Comparison of ENCODE assay signal across 12 mouse cellular contexts in genomic region chr17:29441562-29441961, GRCm38 (mm10). TPM values are rescaled to one million over a fixed set of nuclear protein-coding genes. Genes with fewer than 3 reads are reported as not detected.
DNase-seq lines count a peak whose midpoint lies in the region; ATAC-seq and TF ChIP-seq lines count a peak whose summit lies in the region.
"Had no signal": no experiment of that assay in that cellular context is flagged by ENCODE, and none has a peak within 500 bp of the region (broad histone marks: within the 10 kb centered on the region; RNA-seq: fewer than 3 reads in every experiment).

No protein-coding gene starts in this region.

- H3K27me3 ChIP-seq in heart, postnatal 0 days (ENCODE audit: control insufficient read depth, insufficient read depth, low read length) = no peaks in the 10 kb centered on the region
- H3K27me3 ChIP-seq in ES-Bruce4 (ENCODE audit: control insufficient read depth, insufficient read depth, low read length, poor library complexity, severe bottlenecking) (no peaks in the 10 kb centered on the region), MEL (ENCODE audit: control insufficient read depth in 1 of 2, insufficient read depth in 2 of 2, low read length in 2 of 2) (no peaks in the 10 kb centered on the region)
- no peaks in the 10 kb centered on the region for H3K27me3 ChIP-seq in liver, embryonic 13.5 days

- H3K4me1 ChIP-seq in heart, postnatal 0 days (ENCODE audit: control insufficient read depth, insufficient read depth) = peaks cover 34% of the 10 kb centered on the region
- H3K4me1 ChIP-seq in ES-Bruce4 (ENCODE audit: control insufficient read depth, insufficient read depth, low read length) = peaks cover 5% of the 10 kb centered on the region
- H3K4me1 ChIP-seq in MEL (ENCODE audit: control insufficient read depth in 1 of 2, insufficient read depth in 2 of 2, low read length in 2 of 2) = peaks cover 20 to 75% of the 10 kb centered on the region in 2 experiments
- H3K4me1 ChIP-seq in liver, embryonic 13.5 days (replicated peaks) = peaks cover 98% of the 10 kb centered on the region

- WGBS in heart, postnatal 0 days = 73% methylated on average over 4 of the region's 4 CpGs
- 44% methylated on average over 4 of the region's 4 CpGs for WGBS in liver, embryonic 13.5 days (ENCODE audit: insufficient replicate concordance)

- no peaks in the 10 kb centered on the region for H3K36me3 ChIP-seq in heart, postnatal 0 days (replicated peaks; ENCODE audit: control insufficient read depth, insufficient read depth, low read length)
- H3K36me3 ChIP-seq in ES-Bruce4 (ENCODE audit: control insufficient read depth, insufficient read depth, low read length, poor library complexity, severe bottlenecking) (no peaks in the 10 kb centered on the region), MEL (ENCODE audit: control insufficient read depth in 1 of 2, insufficient read depth in 2 of 2, low read length in 2 of 2) (peaks cover 0 to 59% of the 10 kb centered on the region in 2 experiments; a peak in 2 of 4 replicates)
- H3K36me3 ChIP-seq in liver, embryonic 13.5 days = no peaks in the 10 kb centered on the region

- no peak for TF ChIP-seq CTCF in heart, postnatal 0 days (IDR thresholded peaks at IDR 0.05; ENCODE audit: low read depth)
- TF ChIP-seq CTCF in ES-Bruce4 (IDR thresholded peaks at IDR 0.05; ENCODE audit: low read depth, low read length) (no peak), MEL (IDR thresholded peaks at IDR 0.05 in 2 of 3, conservative IDR thresholded peaks at IDR 0.05 in 1 of 3; ENCODE audit: control insufficient read depth in 1 of 3, insufficient read depth in 1 of 3, low read depth in 2 of 3, low read length in 3 of 3, poor library complexity in 1 of 3, severe bottlenecking in 1 of 3) (no peak)

- ATAC-seq in heart, postnatal 0 days (ENCODE audit: insufficient read depth, low read depth) = no peak
- ATAC-seq in liver, embryonic 13.5 days (ENCODE audit: low read depth) = no peak

- no peak for TF ChIP-seq EP300 in heart, postnatal 0 days (IDR thresholded peaks at IDR 0.05; ENCODE audit: low read depth)
- TF ChIP-seq EP300 in ES-Bruce4 (IDR thresholded peaks at IDR 0.05; ENCODE audit: insufficient read depth, low read depth, low read length) (no peak), MEL (IDR thresholded peaks at IDR 0.05; ENCODE audit: low read depth in 1 of 2, low read length in 2 of 2) (peak; percentile 86 to 90)

- TF ChIP-seq POLR2A in ES-Bruce4 (IDR thresholded peaks at IDR 0.05; ENCODE audit: insufficient read depth, low read length) = no peak
- TF ChIP-seq POLR2A in MEL (IDR thresholded peaks at IDR 0.05; ENCODE audit: control insufficient read depth in 1 of 2, insufficient read depth in 1 of 2, low read depth in 1 of 2, low read length in 2 of 2, poor library complexity in 1 of 2) = no peak

- peak overlapping the region; percentile 60; the same call in 1 of the 2 replicates for H3K27ac ChIP-seq in heart, postnatal 0 days (ENCODE audit: low read depth)
- H3K27ac ChIP-seq in ES-Bruce4 (ENCODE audit: insufficient read depth, low read length) = 0 out of 2 replicates have a peak overlapping the region, but pooled peaks have one; percentile 6
- H3K27ac ChIP-seq in MEL (ENCODE audit: control insufficient read depth, low read depth, low read length) = peak overlapping the region; percentile 43
- peak overlapping the region; percentile 99 for H3K27ac ChIP-seq in liver, embryonic 13.5 days

- no peaks in the 10 kb centered on the region for H3K79me2 ChIP-seq in MEL (ENCODE audit: control insufficient read depth, insufficient read depth, low read length, poor library complexity)

- H3K9ac ChIP-seq in heart, postnatal 0 days (replicated peaks; ENCODE audit: low read depth, low read length) = no peak overlapping the region
- H3K9ac ChIP-seq in ES-Bruce4 (ENCODE audit: low read depth, poor library complexity, severe bottlenecking) (no peak overlapping the region), MEL (ENCODE audit: control insufficient read depth, low read depth, low read length, poor library complexity, severe bottlenecking) (no peak overlapping the region; the same call in 1 of the 2 replicates)
- H3K9ac ChIP-seq in liver, embryonic 13.5 days = peak overlapping the region; percentile 70

- H3K4me2 ChIP-seq in heart, postnatal 0 days (ENCODE audit: low read depth, low read length) = no peak overlapping the region
- H3K4me2 ChIP-seq in liver, embryonic 13.5 days = peak overlapping the region; percentile 43; the same call in 1 of the 2 replicates

- no peak for DNase-seq in heart, postnatal 0 days (ENCODE audit: low spot score)
- DNase-seq in heart, adult 8-10 months (ENCODE audit: low spot score) = no peak
- DNase-seq in MEL (ENCODE audit: low read depth, low spot score) = peak; percentile 59
- DNase-seq in liver, embryonic 13.5 days = no peak
- DNase-seq in Muller cell, postnatal 12 days (ENCODE audit: inconsistent ontology term) = no peak
- no peak for DNase-seq in thymus, postnatal 14 days
- no peak for DNase-seq in cerebellum, adult 9-10 months
- DNase-seq: adrenal gland, adult 8-10 months; cerebellum, postnatal 14 days; kidney, postnatal 14 days; midbrain, embryonic 14.5 days had no signal

- H3K9me3 ChIP-seq in heart, postnatal 0 days (replicated peaks; ENCODE audit: control insufficient read depth, low read length) = no peaks in the 10 kb centered on the region
- H3K9me3 ChIP-seq in ES-Bruce4 (replicated peaks; ENCODE audit: control insufficient read depth, insufficient read depth, low read length, poor library complexity, severe bottlenecking) (no peaks in the 10 kb centered on the region), MEL (replicated peaks; ENCODE audit: insufficient read depth, low read length) (no peaks in the 10 kb centered on the region)
- H3K9me3 ChIP-seq in liver, embryonic 13.5 days (replicated peaks) = no peaks in the 10 kb centered on the region

- no peak overlapping the region for H3K4me3 ChIP-seq in heart, postnatal 0 days (ENCODE audit: low read depth, low read length)
- H3K4me3 ChIP-seq in ES-Bruce4 (ENCODE audit: low read depth, low read length) (no peak overlapping the region), MEL (ENCODE audit: control insufficient read depth in 1 of 2, insufficient read depth in 1 of 2, low read depth in 2 of 2, low read length in 2 of 2) (no peak overlapping the region)
- H3K4me3 ChIP-seq in liver, embryonic 13.5 days (replicated peaks) = no peak overlapping the region

- no peak for TF ChIP-seq RAD21 in MEL (IDR thresholded peaks at IDR 0.05; ENCODE audit: low read depth, low read length)

TF ChIP-seq in MEL, 35 proteins besides CTCF, POLR2A, EP300 and RAD21 (continues in another document):
- peak; percentile 13; the same call in 1 of the 2 replicates for TF ChIP-seq MEF2A (IDR thresholded peaks at IDR 0.05; ENCODE audit: extremely low read depth, insufficient replicate concordance, low read depth, low read length, poor library complexity, severe bottlenecking)
- no peak for TF ChIP-seq ZC3H11A (IDR thresholded peaks at IDR 0.05; ENCODE audit: low read depth, low read length)
- no peak for TF ChIP-seq NELFE (IDR thresholded peaks at IDR 0.05; ENCODE audit: low read depth, low read length)
- no peak for TF ChIP-seq ZKSCAN1 (IDR thresholded peaks at IDR 0.05; ENCODE audit: low read depth, low read length)
- TF ChIP-seq HCFC1 (IDR thresholded peaks at IDR 0.05; ENCODE audit: low read depth, low read length) = no peak
- TF ChIP-seq USF2 (IDR thresholded peaks at IDR 0.05; ENCODE audit: borderline replicate concordance in 1 of 2, insufficient read depth in 1 of 2, low read depth in 1 of 2, low read length in 2 of 2) = no peak
- no peak for TF ChIP-seq ZMIZ1 (IDR thresholded peaks at IDR 0.05; ENCODE audit: low read depth, low read length)
- no peak for TF ChIP-seq GABPA (IDR thresholded peaks at IDR 0.05; ENCODE audit: low read depth, low read length)
- TF ChIP-seq USF1 (IDR thresholded peaks at IDR 0.05; ENCODE audit: low read depth, low read length) = no peak
- TF ChIP-seq GATA1 (IDR thresholded peaks at IDR 0.05; ENCODE audit: low read depth, low read length) = peak; percentile 92
- TF ChIP-seq BHLHE40 (IDR thresholded peaks at IDR 0.05; ENCODE audit: borderline replicate concordance, low read depth, low read length) = peak; percentile 48; the same call in 1 of the 2 replicates
- TF ChIP-seq NRF1 (IDR thresholded peaks at IDR 0.05; ENCODE audit: insufficient read depth, low read depth, low read length, poor library complexity, severe bottlenecking) = no peak
- TF ChIP-seq MYB (IDR thresholded peaks at IDR 0.05; ENCODE audit: low read depth, low read length) = no peak
- TF ChIP-seq TCF12 (IDR thresholded peaks at IDR 0.05; ENCODE audit: low read depth, low read length) = peak; percentile 84
- TF ChIP-seq MAX (IDR thresholded peaks at IDR 0.05; ENCODE audit: low read length) = no peak
- no peak; the same call in 1 of the 2 replicates for TF ChIP-seq CHD2 (IDR thresholded peaks at IDR 0.05; ENCODE audit: low read length)
- TF ChIP-seq TAL1 (IDR thresholded peaks at IDR 0.05; ENCODE audit: low read length) = peak; percentile 37
- TF ChIP-seq SMC3 (IDR thresholded peaks at IDR 0.05; ENCODE audit: low read depth, low read length) = no peak
- peak; percentile 85 for TF ChIP-seq ETS1 (IDR thresholded peaks at IDR 0.05; ENCODE audit: low read depth, low read length)
- peak; percentile 50; the same call in 1 of the 2 replicates for TF ChIP-seq MAZ (IDR thresholded peaks at IDR 0.05; ENCODE audit: low read depth, low read length)
- no peak for TF ChIP-seq MXI1 (IDR thresholded peaks at IDR 0.05; ENCODE audit: low read depth, low read length)
- no peak for TF ChIP-seq CHD1 (IDR thresholded peaks at IDR 0.05; ENCODE audit: low read depth, low read length)
- no peak for TF ChIP-seq KAT2A (conservative IDR thresholded peaks at IDR 0.05; ENCODE audit: low read depth, low read length)
- no peak for TF ChIP-seq ZNF384 (IDR thresholded peaks at IDR 0.05; ENCODE audit: low read depth, low read length)
- no peak for TF ChIP-seq TBP (IDR thresholded peaks at IDR 0.05; ENCODE audit: low read depth, low read length)
- 0 out of 2 replicates have a peak, but pooled peaks have one; percentile 44 for TF ChIP-seq RCOR1 (IDR thresholded peaks at IDR 0.05; ENCODE audit: low read depth, low read length)

RNA-seq across cellular contexts. Expression of gene Pim1, which starts 49.0 kb away (rescaled TPM):
- 58.4 and 81.0 TPM in 2 replicates for total RNA-seq in heart, postnatal 0 days (2014; rRNA removed; ENCODE audit: low replicate concordance)
- 28.6 and 29.2 TPM in 2 replicates for polyA plus RNA-seq in heart, postnatal 0 days (2015; fragmentation: Nextera tagmentation; extraction: Ambion mirVana)
- total RNA-seq in heart, adult 8-10 months (2022) = 10 to 100 TPM; 16.0 to 22.3 (median 17.4) TPM
- polyA plus RNA-seq in ES-Bruce4 (2011; ENCODE audit: insufficient read depth, insufficient read length, low read depth, missing spikeins) (348 and 350 TPM in 2 replicates), MEL (2012; ENCODE audit: insufficient read depth in 1 of 2, insufficient read length in 2 of 2, low read depth in 1 of 2, low replicate concordance in 2 of 2, missing spikeins in 1 of 2) (10 to 100 TPM in 1 of 2 experiments, not detected in 1; 52.1 TPM)
- 27.8 and 30.6 TPM in 2 replicates for total RNA-seq in MEL (2012; rRNA removed)
- 105 and 110 TPM in 2 replicates for polyA plus RNA-seq in liver, embryonic 13.5 days (2015; fragmentation: Nextera tagmentation; extraction: Ambion mirVana)

Comparison
In these comparisons a context has a peak if more than half of its experiments do, and no peak if none do; other contexts are left out.
1. H3K27ac ChIP-seq: peak in every context shown above with its lines; median percentile 99 in liver, embryonic 13.5 days; 60 in heart, postnatal 0 days; 43 in MEL; 6 in ES-Bruce4.